Mouse (Mus musculus) stomach, postnatal 0 days (tissue): Measurements from ENCODE around the gene Kdm1a.

Experiments
- CTCF ChIP-seq: IDR thresholded peaks from 2 replicates; pipeline ENCODE4 v1.5.1; 2016; ENCODE audit warnings: antibody characterized with exemption, low read depth, mild to moderate bottlenecking, moderate library complexity
- EP300 ChIP-seq: optimal IDR thresholded peaks from 2 replicates; pipeline ENCODE3; 2016; ENCODE audit warnings: antibody characterized with exemption

GRCm38 (mm10) chr4:136605756-136606485 is 3.4 kb upstream of the Kdm1a start:
- TF ChIP-seq EP300, result no peak
- TF ChIP-seq CTCF, result no peak
